In the genomic region with DNA sequence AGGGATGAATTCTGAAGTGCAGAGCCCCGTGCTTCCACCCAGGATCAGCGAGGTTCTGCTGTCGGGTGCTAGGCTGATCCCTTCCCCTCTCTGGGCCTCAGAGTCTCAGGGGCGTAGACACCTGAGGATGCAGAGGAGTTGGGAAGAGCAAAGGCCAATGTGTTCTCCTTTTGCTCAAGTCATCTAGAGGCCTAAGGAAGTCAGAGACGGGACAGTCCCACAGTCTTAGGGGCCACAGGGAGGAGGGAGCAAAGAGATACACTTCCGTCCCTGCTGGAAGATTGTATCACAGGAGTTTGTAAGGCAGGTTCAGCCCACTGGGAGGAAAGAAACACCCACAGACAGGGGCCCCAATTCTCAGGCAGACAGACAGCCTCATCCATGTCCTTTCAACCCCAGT, we compare ENCODE assay signal across 11 mouse cellular contexts. TPM values are rescaled to one million over a fixed set of nuclear protein-coding genes. Genes with fewer than 3 reads are reported as not detected.
A peak's percentile ranks its signal among the peaks of the same experiment; 100 is the strongest.
DNase-seq lines count a peak whose midpoint lies in the region; ATAC-seq and TF ChIP-seq lines count a peak whose summit lies in the region.
"Had no signal": no experiment of that assay in that cellular context is flagged by ENCODE, and none has a peak within 500 bp of the region (broad histone marks: within the 10 kb centered on the region; RNA-seq: fewer than 3 reads in every experiment).

No protein-coding gene starts in this region.

- H3K27ac ChIP-seq in liver, embryonic 11.5 days (ENCODE audit: low read depth, low read length): no peak overlapping the region
- no peak overlapping the region for H3K27ac ChIP-seq in bone marrow macrophage, adult 2 months (ENCODE audit: insufficient read depth, low read depth, low read length)
- H3K27ac ChIP-seq in intestine, embryonic 14.5 days (ENCODE audit: low read depth): no peak overlapping the region
- peak overlapping the region; percentile 72 for H3K27ac ChIP-seq in small intestine, adult 2 months (ENCODE audit: insufficient read depth, low read depth, low read length)
- H3K27ac ChIP-seq: gastrocnemius, adult 2 months had no signal

- peak overlapping the region; percentile 49 for H3K4me2 ChIP-seq in liver, embryonic 11.5 days
- H3K4me2 ChIP-seq in intestine, embryonic 14.5 days (ENCODE audit: low read length): peak overlapping the region; percentile 43

- no peaks in the 10 kb centered on the region for H3K27me3 ChIP-seq in liver, embryonic 11.5 days (replicated peaks; ENCODE audit: control insufficient read depth, insufficient read depth, low read length)
- H3K27me3 ChIP-seq in intestine, embryonic 14.5 days (replicated peaks; ENCODE audit: control insufficient read depth, insufficient read depth, low read length): no peaks in the 10 kb centered on the region
- no peaks in the 10 kb centered on the region for H3K27me3 ChIP-seq in small intestine, adult 2 months (ENCODE audit: control insufficient read depth, insufficient read depth, low read length)
- H3K27me3 ChIP-seq: Patski had no signal

- TF ChIP-seq POLR2A in bone marrow macrophage, adult 2 months (IDR thresholded peaks at IDR 0.05; ENCODE audit: borderline replicate concordance, low read depth, low read length): no peak
- TF ChIP-seq POLR2A in small intestine, adult 2 months (IDR thresholded peaks at IDR 0.05; ENCODE audit: low read depth, low read length): no peak

- TF ChIP-seq CTCF in bone marrow macrophage, adult 2 months (IDR thresholded peaks at IDR 0.05; ENCODE audit: low read depth, low read length): no peak
- TF ChIP-seq CTCF in small intestine, adult 2 months (IDR thresholded peaks at IDR 0.05; ENCODE audit: extremely low read depth, insufficient read length, insufficient replicate concordance, low read depth, low read length): no peak

- no peak for ATAC-seq in liver, embryonic 11.5 days (replicated peaks; ENCODE audit: low FRiP score)
- ATAC-seq in intestine, embryonic 14.5 days (replicated peaks; ENCODE audit: low FRiP score, low TSS enrichment, low read depth): no peak
- ATAC-seq: Patski had no signal

- 40% methylated on average over 6 of the region's 6 CpGs for WGBS in liver, embryonic 11.5 days
- 38% methylated on average over 6 of the region's 6 CpGs for WGBS in intestine, embryonic 14.5 days
- WGBS in small intestine, adult 2 months: 40% methylated on average over 6 of the region's 6 CpGs

- peaks cover 12% of the 10 kb centered on the region for H3K4me1 ChIP-seq in liver, embryonic 11.5 days (replicated peaks; ENCODE audit: control insufficient read depth, insufficient read depth, low read length)
- H3K4me1 ChIP-seq in bone marrow macrophage, adult 2 months (ENCODE audit: control insufficient read depth, insufficient read depth, low read length): peaks cover 29% of the 10 kb centered on the region
- H3K4me1 ChIP-seq in intestine, embryonic 14.5 days (replicated peaks; ENCODE audit: control insufficient read depth, insufficient read depth, low read length): peaks cover 17% of the 10 kb centered on the region
- peaks cover 4% of the 10 kb centered on the region for H3K4me1 ChIP-seq in small intestine, adult 2 months (ENCODE audit: control insufficient read depth, insufficient read depth, insufficient read length, low read length)

- no peaks in the 10 kb centered on the region; the same call in 1 of the 2 replicates for H3K9me3 ChIP-seq in liver, embryonic 11.5 days (ENCODE audit: control insufficient read depth, low read length)
- H3K9me3 ChIP-seq in intestine, embryonic 14.5 days (ENCODE audit: control insufficient read depth, low read length): no peaks in the 10 kb centered on the region

- H3K36me3 ChIP-seq in liver, embryonic 11.5 days (ENCODE audit: control insufficient read depth, insufficient read depth, low read length): no peaks in the 10 kb centered on the region
- no peaks in the 10 kb centered on the region; the same call in 1 of the 2 replicates for H3K36me3 ChIP-seq in intestine, embryonic 14.5 days (ENCODE audit: control insufficient read depth, insufficient read depth, low read length)
- H3K36me3 ChIP-seq in small intestine, adult 2 months (ENCODE audit: control insufficient read depth, insufficient read depth, low read length): no peaks in the 10 kb centered on the region

- no peak overlapping the region for H3K9ac ChIP-seq in liver, embryonic 11.5 days (ENCODE audit: low read depth, low read length)
- H3K9ac ChIP-seq in intestine, embryonic 14.5 days (ENCODE audit: low read length): no peak overlapping the region

- no peak for DNase-seq in liver, embryonic 11.5 days (ENCODE audit: low spot score)
- no peak for DNase-seq in liver
- no peak for DNase-seq in intestine, embryonic 14.5 days (ENCODE audit: low spot score)
- DNase-seq in urinary bladder, adult 2 months (ENCODE audit: low spot score): no peak
- DNase-seq in gastrocnemius, adult 8-10 months (ENCODE audit: low spot score in 2 of 2): no peak
- no peak for DNase-seq in frontal cortex, postnatal 14 days (ENCODE audit: low spot score in 2 of 2)
- DNase-seq: cerebellum, adult 11 months; gastrocnemius, adult 2 months had no signal

- H3K4me3 ChIP-seq in liver, embryonic 11.5 days (ENCODE audit: low read depth, low read length): no peak overlapping the region
- H3K4me3 ChIP-seq in bone marrow macrophage, adult 2 months (ENCODE audit: insufficient read depth, low read length): peak overlapping the region; percentile 66
- H3K4me3 ChIP-seq in intestine, embryonic 14.5 days (ENCODE audit: low read depth, low read length): peak overlapping the region; percentile 25; the same call in 1 of the 2 replicates
- H3K4me3 ChIP-seq in small intestine, adult 2 months (ENCODE audit: low read depth, low read length): peak overlapping the region; percentile 58
- H3K4me3 ChIP-seq: gastrocnemius, adult 2 months had no signal

RNA-seq across cellular contexts. Expression of a gene that starts 1.2 kb away (rescaled TPM):
- polyA plus RNA-seq in liver, embryonic 11.5 days (2014; fragmentation: Nextera tagmentation; extraction: Ambion mirVana): 13.4 and 14.2 TPM in 2 replicates
- 19.3 and 22.0 TPM in 2 replicates for polyA plus RNA-seq in bone marrow macrophage, adult 2 months (2012; ENCODE audit: insufficient read depth, insufficient read length, missing spikeins)
- 32.5 and 32.7 TPM in 2 replicates for polyA plus RNA-seq in intestine, embryonic 14.5 days (2014; fragmentation: Nextera tagmentation; extraction: Ambion mirVana)
- polyA plus RNA-seq in small intestine, adult 2 months (2012; rRNA removed): 10.9 and 25.3 TPM in 2 replicates
- polyA plus RNA-seq in urinary bladder, adult 2 months (2012; rRNA removed): 9.9 and 10.3 TPM in 2 replicates
- total RNA-seq in gastrocnemius, adult 8-10 months (2022): 1 to 10 TPM; 3.3 to 6.6 (median 6.1) TPM

RNA-seq across cellular contexts. Expression of a gene that starts 9.2 kb away (rescaled TPM):
- 83.4 and 84.5 TPM in 2 replicates for polyA plus RNA-seq in liver, embryonic 11.5 days (2014; fragmentation: Nextera tagmentation; extraction: Ambion mirVana)
- polyA plus RNA-seq in bone marrow macrophage, adult 2 months (2012; ENCODE audit: insufficient read depth, insufficient read length, missing spikeins): 192 and 210 TPM in 2 replicates
- polyA plus RNA-seq in intestine, embryonic 14.5 days (2014; fragmentation: Nextera tagmentation; extraction: Ambion mirVana): 83.8 and 85.2 TPM in 2 replicates
- 41.9 and 89.9 TPM in 2 replicates for polyA plus RNA-seq in small intestine, adult 2 months (2012; rRNA removed)
- polyA plus RNA-seq in urinary bladder, adult 2 months (2012; rRNA removed): 112 and 151 TPM in 2 replicates
- total RNA-seq in gastrocnemius, adult 8-10 months (2022): 10 to 100 TPM; 17.0 to 22.2 (median 20.8) TPM

RNA-seq across cellular contexts. Expression of a gene that starts 18.1 kb away (rescaled TPM):
- polyA plus RNA-seq in liver, embryonic 11.5 days (2014; fragmentation: Nextera tagmentation; extraction: Ambion mirVana): 46.2 and 47.1 TPM in 2 replicates
- polyA plus RNA-seq in bone marrow macrophage, adult 2 months (2012; ENCODE audit: insufficient read depth, insufficient read length, missing spikeins): 4.3 and 5.1 TPM in 2 replicates
- polyA plus RNA-seq in intestine, embryonic 14.5 days (2014; fragmentation: Nextera tagmentation; extraction: Ambion mirVana): 32.9 and 35.6 TPM in 2 replicates
- 25.6 and 26.0 TPM in 2 replicates for polyA plus RNA-seq in small intestine, adult 2 months (2012; rRNA removed)
- polyA plus RNA-seq in urinary bladder, adult 2 months (2012; rRNA removed): 29.4 and 36.3 TPM in 2 replicates
- 1 to 10 TPM; 4.2 to 5.8 (median 4.7) TPM for total RNA-seq in gastrocnemius, adult 8-10 months (2022)

RNA-seq across cellular contexts. Expression of a gene that starts 18.8 kb away (rescaled TPM):
- 0.22 TPM in 1 of 2 replicates, not detected in the other for polyA plus RNA-seq in liver, embryonic 11.5 days (2014; fragmentation: Nextera tagmentation; extraction: Ambion mirVana)
- not detected in 2 replicates for polyA plus RNA-seq in bone marrow macrophage, adult 2 months (2012; ENCODE audit: insufficient read depth, insufficient read length, missing spikeins)
- polyA plus RNA-seq in intestine, embryonic 14.5 days (2014; fragmentation: Nextera tagmentation; extraction: Ambion mirVana): 0.38 and 0.75 TPM in 2 replicates
- polyA plus RNA-seq in small intestine, adult 2 months (2012; rRNA removed): not detected in 2 replicates
- not detected in 2 replicates for polyA plus RNA-seq in urinary bladder, adult 2 months (2012; rRNA removed)
- total RNA-seq in gastrocnemius, adult 8-10 months (2022): not detected
- total RNA-seq: gastrocnemius, adult 2 months had no signal
- polyA plus RNA-seq: Patski had no signal

RNA-seq across cellular contexts. Expression of a gene that starts 35.0 kb away (rescaled TPM):
- 57.2 and 60.5 TPM in 2 replicates for polyA plus RNA-seq in liver, embryonic 11.5 days (2014; fragmentation: Nextera tagmentation; extraction: Ambion mirVana)
- polyA plus RNA-seq in bone marrow macrophage, adult 2 months (2012; ENCODE audit: insufficient read depth, insufficient read length, missing spikeins): 32.1 and 33.9 TPM in 2 replicates
- polyA plus RNA-seq in intestine, embryonic 14.5 days (2014; fragmentation: Nextera tagmentation; extraction: Ambion mirVana): 71.1 and 74.8 TPM in 2 replicates
- 86.2 and 133 TPM in 2 replicates for polyA plus RNA-seq in small intestine, adult 2 months (2012; rRNA removed)
- 42.9 and 53.7 TPM in 2 replicates for polyA plus RNA-seq in urinary bladder, adult 2 months (2012; rRNA removed)
- total RNA-seq in gastrocnemius, adult 8-10 months (2022): 1 to 10 TPM; 4.3 to 5.1 (median 4.6) TPM
